Mouse (Mus musculus) forebrain, postnatal 0 days (tissue): Measurements from ENCODE around the gene Rcbtb1. TPM values are rescaled to one million over a fixed set of nuclear protein-coding genes. Genes with fewer than 3 reads are reported as not detected.

ENCODE experiments used
- ATAC-seq: fragments of 200-750 bp; cut with Nextera tagmentation; 2 replicates; pipeline ENCODE4 v1.8.0; 2017; ENCODE audit warnings: mild to moderate bottlenecking, moderate library complexity
- DNase-seq: peaks from one replicate; pipeline ENCODE4 v3.0.0-alpha.2; 2015
- H3K27ac ChIP-seq: fragments of 300-500 bp; sonication (generic); 2 replicates; pipeline ENCODE4 v1.5.1; 2014; ENCODE audit warnings: low read depth, mild to moderate bottlenecking, antibody characterized with exemption, low read length, moderate library complexity, mixed read lengths
- H3K27me3 ChIP-seq: fragments of 300-500 bp; sonication (generic); 2 replicates; pipeline ENCODE4 v1.6.1; 2014; ENCODE audit warnings: mild to moderate bottlenecking, low read length, mixed read lengths; ENCODE audit not compliant: insufficient read depth
- H3K36me3 ChIP-seq: fragments of 300-500 bp; sonication (generic); 2 replicates; pipeline ENCODE4 v1.6.1; 2014; ENCODE audit warnings: mild to moderate bottlenecking, moderate library complexity; ENCODE audit not compliant: insufficient read depth
- H3K4me1 ChIP-seq: fragments of 300-500 bp; sonication (generic); 2 replicates; pipeline ENCODE4 v1.6.1; 2014; ENCODE audit warnings: antibody characterized with exemption; ENCODE audit not compliant: insufficient read depth
- H3K4me2 ChIP-seq: fragments of 300-500 bp; sonication (generic); 2 replicates; pipeline ENCODE4 v1.6.1; 2014; ENCODE audit warnings: low read depth, mild to moderate bottlenecking, moderate library complexity
- H3K4me3 ChIP-seq: fragments of 300-500 bp; sonication (generic); 2 replicates; pipeline ENCODE4 v1.5.1; 2014; ENCODE audit warnings: low read depth, low read length, mixed read lengths
- H3K9ac ChIP-seq: fragments of 300-500 bp; sonication (generic); 2 replicates; pipeline ENCODE4 v1.6.1; 2014; ENCODE audit warnings: mild to moderate bottlenecking
- H3K9me3 ChIP-seq: fragments of 300-500 bp; sonication (generic); 2 replicates; pipeline ENCODE4 v1.6.1; 2016; ENCODE audit warnings: low read length
- CTCF ChIP-seq: sonication (generic); IDR thresholded peaks from 2 replicates; pipeline ENCODE4 v1.5.1; 2016; ENCODE audit warnings: antibody characterized with exemption, control low read depth, low read depth
- WGBS: fragments of 180-500 bp; shearing (Covaris S2); extraction: QIAGEN DNeasy Blood & Tissue Kit; methylation state at CpG from one replicate; pipeline ENCODE4 v1.1.7; 2014; 5-methylcytosine and 5-hydroxymethylcytosine counted together
- polyA plus RNA-seq: library from polyadenylated mRNA; unstranded; fragments of >200 nt; fragmentation: Nextera tagmentation; extraction: Ambion mirVana; gene quantifications from 2 replicates; pipeline ENCODE4 v1.2.1, GENCODE M21; 2015
- total RNA-seq: library from RNA; depleted of rRNA; stranded (reverse); fragments of >200 nt; gene quantifications from 2 replicates; pipeline ENCODE4 v1.2.3, GENCODE M21; 2014

Rcbtb1 gene
- total and polyA plus RNA-seq, 2 experiments from 2014 or later: 33.5 to 57.8 TPM

- Histone ChIP-seq H3K27ac (peak overlapping the region; percentile 96), H3K9me3 (no peaks in the 10 kb centered on the region), H3K9ac (peak overlapping the region; percentile 97), H3K36me3 (no peaks in the 10 kb centered on the region), H3K27me3 (no peaks in the 10 kb centered on the region), H3K4me1 (peaks cover 27% of the 10 kb centered on the region; the same call in 1 of the 2 replicates), H3K4me3 (peak overlapping the region; percentile 93), H3K4me2 (peak overlapping the region; percentile 93)
- WGBS: under 1% methylated on average over 21 of the region's 21 CpGs
- ATAC-seq (no peak; the same call in 1 of the 2 replicates), DNase-seq (peak; percentile 43)
- TF ChIP-seq CTCF: no peak
Observed at GRCm38 (mm10) chr14:59201604-59202215, 701 bp downstream of the Rcbtb1 start.

- H3K27me3 ChIP-seq: no peaks in the 10 kb centered on the region
- no peak for ATAC-seq
- H3K4me2 ChIP-seq: no peak overlapping the region; the same call in 1 of the 2 replicates
- H3K9me3 ChIP-seq: no peaks in the 10 kb centered on the region
- H3K9ac ChIP-seq: peak overlapping the region; percentile 34; the same call in 1 of the 2 replicates
- no peak for TF ChIP-seq CTCF
- no peak overlapping the region for H3K4me3 ChIP-seq
- peaks cover 27% of the 10 kb centered on the region; the same call in 1 of the 2 replicates for H3K4me1 ChIP-seq
- no peaks in the 10 kb centered on the region for H3K36me3 ChIP-seq
- 31% methylated on average over 7 of the region's 7 CpGs for WGBS
- no peak overlapping the region for H3K27ac ChIP-seq
- no peak for DNase-seq
Observed at GRCm38 (mm10) chr14:59205461-59205860, 4.5 kb downstream of the Rcbtb1 start.

- no peak overlapping the region for H3K4me2 ChIP-seq
- no peak for DNase-seq
- H3K9ac ChIP-seq: no peak overlapping the region
Observed at GRCm38 (mm10) chr14:59205976-59206583, 5.1 kb downstream of the Rcbtb1 start.

GRCm38 (mm10) chr14:59209003-59209402, 8.0 kb downstream of the Rcbtb1 start:
- Histone ChIP-seq H3K9ac (no peak overlapping the region), H3K4me1 (peaks cover 13% of the 10 kb centered on the region; the same call in 1 of the 2 replicates), H3K36me3 (peaks cover 6% of the 10 kb centered on the region; the same call in 1 of the 2 replicates), H3K4me3 (no peak overlapping the region), H3K27me3 (no peaks in the 10 kb centered on the region), H3K27ac (no peak overlapping the region), H3K9me3 (no peaks in the 10 kb centered on the region), H3K4me2 (no peak overlapping the region)
- no peak for ATAC-seq
- TF ChIP-seq CTCF: no peak
- DNase-seq: no peak
- 92% methylated on average over 7 of the region's 7 CpGs for WGBS

More at GRCm38 (mm10) chr14:59205976-59206583, 5.1 kb downstream of the Rcbtb1 start:
- no peaks in the 10 kb centered on the region for H3K27me3 ChIP-seq
- 46% methylated on average over 10 of the region's 10 CpGs for WGBS
- peaks cover 27% of the 10 kb centered on the region; the same call in 1 of the 2 replicates for H3K4me1 ChIP-seq
- H3K27ac ChIP-seq: no peak overlapping the region
- TF ChIP-seq CTCF: no peak
- no peaks in the 10 kb centered on the region; the same call in 1 of the 2 replicates for H3K36me3 ChIP-seq
- no peaks in the 10 kb centered on the region for H3K9me3 ChIP-seq
- ATAC-seq: no peak
- H3K4me3 ChIP-seq: no peak overlapping the region

- H3K9me3 ChIP-seq: no peaks in the 10 kb centered on the region
- H3K36me3 ChIP-seq: peaks cover 8% of the 10 kb centered on the region; the same call in 1 of the 2 replicates
- no peaks in the 10 kb centered on the region for H3K27me3 ChIP-seq
- H3K4me1 ChIP-seq: peaks cover 8% of the 10 kb centered on the region; the same call in 1 of the 2 replicates
- WGBS: 97% methylated on average over 2 of the region's 2 CpGs
- DNase-seq (no peak), ATAC-seq (no peak)
- no peak overlapping the region for H3K27ac ChIP-seq
- no peak overlapping the region for H3K4me2 ChIP-seq
- no peak for TF ChIP-seq CTCF
- H3K9ac ChIP-seq: no peak overlapping the region
- H3K4me3 ChIP-seq: no peak overlapping the region
Observed at GRCm38 (mm10) chr14:59209816-59210215, 8.8 kb downstream of the Rcbtb1 start.

GRCm38 (mm10) chr14:59219241-59219640, 18.2 kb downstream of the Rcbtb1 start:
- 80% methylated on average over 3 of the region's 3 CpGs for WGBS
- no peak overlapping the region for H3K27ac ChIP-seq
- DNase-seq (no peak), ATAC-seq (no peak)
- TF ChIP-seq CTCF: no peak
- H3K36me3 ChIP-seq: peaks cover 49% of the 10 kb centered on the region
- no peaks in the 10 kb centered on the region for H3K27me3 ChIP-seq
- no peak overlapping the region for H3K4me2 ChIP-seq
- H3K4me1 ChIP-seq: no peaks in the 10 kb centered on the region
- no peaks in the 10 kb centered on the region for H3K9me3 ChIP-seq
- no peak overlapping the region for H3K9ac ChIP-seq
- no peak overlapping the region for H3K4me3 ChIP-seq

GRCm38 (mm10) chr14:59226240-59226639, 25.2 kb downstream of the Rcbtb1 start:
- Histone ChIP-seq H3K9me3 (no peaks in the 10 kb centered on the region), H3K4me1 (no peaks in the 10 kb centered on the region), H3K36me3 (peaks cover 78% of the 10 kb centered on the region), H3K27ac (no peak overlapping the region), H3K27me3 (no peaks in the 10 kb centered on the region), H3K9ac (no peak overlapping the region), H3K4me3 (no peak overlapping the region), H3K4me2 (no peak overlapping the region)
- no peak for TF ChIP-seq CTCF
- DNase-seq: no peak
- WGBS: 95% methylated on average over 11 of the region's 11 CpGs
- no peak for ATAC-seq
